Mouse (Mus musculus) midbrain, postnatal 0 days (tissue): ENCODE measurements at regions not wholly inside any gene's neighbourhood (a gene's known extent, or its start where the extent isn't known, plus 50 kb on each side); places are given as distances from the start of the nearest gene placed in this dataset.

Experiments used
- ATAC-seq: fragments of 200-750 bp; cut with Nextera tagmentation; 2 replicates; pipeline ENCODE4 v1.8.0; 2017; ENCODE audit warnings: moderate number of reproducible peaks, mild to moderate bottlenecking, moderate TSS enrichment, moderate library complexity; ENCODE audit not compliant: low FRiP score
- DNase-seq: peaks from one replicate; pipeline ENCODE4 v3.0.0-alpha.2; 2015; ENCODE audit warnings: low spot score
- H3K27ac ChIP-seq: fragments of 300-500 bp; sonication (generic); 2 replicates; pipeline ENCODE4 v1.5.1; 2014; ENCODE audit warnings: low read depth, mild to moderate bottlenecking, low read length, mixed read lengths
- H3K27me3 ChIP-seq: fragments of 300-500 bp; sonication (generic); 2 replicates; pipeline ENCODE4 v1.6.1; 2014; ENCODE audit warnings: low read length, control low read depth, mixed read lengths; ENCODE audit not compliant: insufficient read depth
- H3K36me3 ChIP-seq: fragments of 300-500 bp; sonication (generic); 2 replicates; pipeline ENCODE4 v1.6.1; 2014; ENCODE audit warnings: low read length, control low read depth, mixed read lengths; ENCODE audit not compliant: insufficient read depth
- H3K4me1 ChIP-seq: fragments of 300-500 bp; sonication (generic); 2 replicates; pipeline ENCODE4 v1.6.1; 2014; ENCODE audit warnings: mild to moderate bottlenecking, control low read depth, antibody characterized with exemption, low read length, mixed read lengths; ENCODE audit not compliant: insufficient read depth
- H3K4me2 ChIP-seq: fragments of 300-500 bp; sonication (generic); 2 replicates; pipeline ENCODE4 v1.6.1; 2014; ENCODE audit warnings: low read depth, mild to moderate bottlenecking, low read length, mixed read lengths; ENCODE audit not compliant: poor library complexity, severe bottlenecking
- H3K4me3 ChIP-seq: fragments of 300-500 bp; sonication (generic); 2 replicates; pipeline ENCODE4 v1.5.1; 2014; ENCODE audit warnings: low read depth, mild to moderate bottlenecking, low read length, moderate library complexity
- H3K9ac ChIP-seq: fragments of 300-500 bp; sonication (generic); replicated peaks from 2 replicates; pipeline ENCODE4 v1.6.1; 2014; ENCODE audit warnings: mild to moderate bottlenecking, low read length, moderate library complexity, mixed read lengths; ENCODE audit not compliant: poor library complexity, severe bottlenecking
- H3K9me3 ChIP-seq: fragments of 300-500 bp; sonication (generic); 2 replicates; pipeline ENCODE4 v1.6.1; 2016; ENCODE audit warnings: low read length, control low read depth
- CTCF ChIP-seq: IDR thresholded peaks from 2 replicates; pipeline ENCODE4 v1.5.1; 2016; ENCODE audit warnings: antibody characterized with exemption, mild to moderate bottlenecking
- WGBS: fragments of 180-500 bp; shearing (Covaris S2); extraction: QIAGEN DNeasy Blood & Tissue Kit; methylation state at CpG from one replicate; pipeline ENCODE4 v1.1.7; 2014; 5-methylcytosine and 5-hydroxymethylcytosine counted together

DNA sequence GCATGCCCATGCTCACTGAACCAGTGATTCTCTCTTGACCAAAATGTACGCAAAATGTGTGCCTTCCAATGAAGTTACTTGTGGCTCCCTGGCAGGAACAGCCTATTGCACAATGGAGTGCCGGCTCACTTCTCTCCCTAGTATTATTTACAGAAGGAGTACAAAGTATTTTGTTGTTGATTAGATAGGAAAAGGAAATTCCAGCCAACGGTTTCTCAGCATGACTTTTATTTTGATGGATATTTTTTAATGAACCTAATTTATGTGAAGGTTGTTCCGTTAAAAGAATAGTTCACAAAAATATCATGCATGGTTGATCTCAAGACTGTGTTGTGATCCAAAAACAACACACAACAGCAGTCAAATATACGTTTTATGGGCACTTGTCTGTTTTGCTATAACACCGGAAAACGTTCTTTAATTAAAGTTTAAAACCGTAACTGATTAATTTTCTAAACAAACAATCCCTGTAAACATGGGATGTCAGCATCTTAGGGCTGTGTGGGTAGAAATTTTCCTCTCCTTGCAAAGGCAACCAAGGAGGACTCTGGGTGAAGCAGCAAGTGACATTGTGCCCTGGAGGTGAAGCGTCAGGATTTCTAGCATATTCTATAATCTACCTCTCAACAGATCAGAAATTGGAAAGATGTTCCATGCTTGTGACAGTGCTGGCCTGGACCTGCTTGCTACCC lies 116.3 kb upstream of the Gm10295 start:
- DNase-seq: no peak
- WGBS: 80% methylated on average over 9 of the region's 9 CpGs
- ATAC-seq: no peak

DNA sequence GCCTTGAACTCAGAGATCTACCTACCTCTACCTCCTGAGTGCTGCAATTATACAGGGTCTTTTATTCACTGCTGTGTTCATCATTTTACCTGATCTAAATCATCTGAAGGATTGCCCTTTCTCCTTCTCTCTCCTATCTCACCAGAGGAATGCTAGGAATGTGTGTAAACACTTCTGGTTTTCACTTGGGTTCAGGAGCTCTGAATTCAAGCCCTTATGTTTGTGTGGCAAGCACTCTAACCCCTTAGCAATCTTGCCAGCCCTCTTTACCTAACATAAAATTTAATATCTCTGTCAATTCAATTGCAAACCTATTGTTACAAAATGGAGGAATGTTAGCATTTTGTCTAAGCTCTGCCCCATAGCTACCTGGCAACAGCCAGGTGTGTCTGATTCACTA lies 112.8 kb upstream of the Gm10295 start:
- no peak overlapping the region for H3K4me2 ChIP-seq

More for the DNA sequence above, 116.3 kb upstream of the Gm10295 start:
- Histone ChIP-seq H3K9ac (no peak overlapping the region), H3K9me3 (no peaks in the 10 kb centered on the region), H3K4me1 (no peaks in the 10 kb centered on the region), H3K27me3 (no peaks in the 10 kb centered on the region), H3K27ac (no peak overlapping the region), H3K4me2 (no peak overlapping the region), H3K36me3 (no peaks in the 10 kb centered on the region), H3K4me3 (no peak overlapping the region)
- no peak for TF ChIP-seq CTCF

DNA sequence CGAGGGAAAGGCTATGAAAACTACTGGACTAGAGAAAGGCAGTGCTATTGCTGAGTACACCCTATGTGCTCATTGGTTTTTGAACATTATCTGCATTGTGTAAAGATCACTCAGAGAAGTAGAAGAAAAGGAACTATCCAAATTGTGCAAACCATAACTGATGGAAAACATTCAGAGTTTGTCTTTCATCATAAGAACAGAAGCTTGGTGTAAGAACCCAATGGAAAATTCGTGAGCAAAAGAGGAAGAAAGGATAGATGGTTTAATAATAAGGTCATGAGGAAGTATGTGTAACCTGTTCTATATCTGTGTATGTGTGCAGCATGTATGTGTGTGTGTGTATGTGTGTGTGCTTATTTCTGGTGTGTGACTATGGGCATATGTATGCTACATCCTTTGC lies 112.3 kb upstream of the Gm10295 start:
- H3K27me3 ChIP-seq: no peaks in the 10 kb centered on the region
- H3K4me1 ChIP-seq: no peaks in the 10 kb centered on the region
- no peak overlapping the region for H3K4me3 ChIP-seq
- TF ChIP-seq CTCF: no peak
- H3K9me3 ChIP-seq: no peaks in the 10 kb centered on the region
- ATAC-seq: no peak
- H3K4me2 ChIP-seq: no peak overlapping the region
- H3K36me3 ChIP-seq: no peaks in the 10 kb centered on the region
- 78% methylated on average over 2 of the region's 2 CpGs for WGBS
- DNase-seq: no peak
- no peak overlapping the region for H3K27ac ChIP-seq
- no peak overlapping the region for H3K9ac ChIP-seq

More for the DNA sequence above, 112.8 kb upstream of the Gm10295 start:
- no peak for DNase-seq
- no peaks in the 10 kb centered on the region for H3K9me3 ChIP-seq
- H3K4me1 ChIP-seq: no peaks in the 10 kb centered on the region
- H3K36me3 ChIP-seq: no peaks in the 10 kb centered on the region
- ATAC-seq: no peak
- TF ChIP-seq CTCF: no peak
- H3K27ac ChIP-seq: no peak overlapping the region
- no peak overlapping the region for H3K4me3 ChIP-seq
- no peaks in the 10 kb centered on the region for H3K27me3 ChIP-seq
- H3K9ac ChIP-seq: no peak overlapping the region

DNA sequence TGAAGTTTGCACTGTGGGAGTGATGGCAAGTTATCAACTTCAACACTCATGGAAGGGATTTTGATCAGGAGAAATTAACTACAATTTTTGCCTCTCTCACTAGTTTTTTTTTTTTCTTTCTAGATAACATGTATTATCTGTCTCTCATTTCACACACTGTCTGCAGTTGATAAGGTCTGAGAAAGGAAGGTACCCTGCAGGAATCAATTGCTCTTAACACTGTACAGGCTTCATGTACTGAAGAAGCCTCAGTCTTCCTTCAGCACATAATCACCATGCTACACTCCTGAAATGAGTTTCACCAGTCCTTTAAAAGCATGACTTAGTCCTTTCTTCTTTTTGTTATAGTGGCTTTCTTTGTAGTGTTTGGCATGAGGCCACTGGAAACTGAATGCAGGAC lies 108.5 kb upstream of the Gm10295 start:
- no peak for TF ChIP-seq CTCF
- DNase-seq: no peak
- no peak overlapping the region for H3K4me3 ChIP-seq
- H3K27me3 ChIP-seq: no peaks in the 10 kb centered on the region
- ATAC-seq: no peak
- no peaks in the 10 kb centered on the region for H3K9me3 ChIP-seq
- no peaks in the 10 kb centered on the region for H3K36me3 ChIP-seq
- H3K4me2 ChIP-seq: no peak overlapping the region
- H3K27ac ChIP-seq: no peak overlapping the region
- no peak overlapping the region for H3K9ac ChIP-seq
- H3K4me1 ChIP-seq: no peaks in the 10 kb centered on the region

DNA sequence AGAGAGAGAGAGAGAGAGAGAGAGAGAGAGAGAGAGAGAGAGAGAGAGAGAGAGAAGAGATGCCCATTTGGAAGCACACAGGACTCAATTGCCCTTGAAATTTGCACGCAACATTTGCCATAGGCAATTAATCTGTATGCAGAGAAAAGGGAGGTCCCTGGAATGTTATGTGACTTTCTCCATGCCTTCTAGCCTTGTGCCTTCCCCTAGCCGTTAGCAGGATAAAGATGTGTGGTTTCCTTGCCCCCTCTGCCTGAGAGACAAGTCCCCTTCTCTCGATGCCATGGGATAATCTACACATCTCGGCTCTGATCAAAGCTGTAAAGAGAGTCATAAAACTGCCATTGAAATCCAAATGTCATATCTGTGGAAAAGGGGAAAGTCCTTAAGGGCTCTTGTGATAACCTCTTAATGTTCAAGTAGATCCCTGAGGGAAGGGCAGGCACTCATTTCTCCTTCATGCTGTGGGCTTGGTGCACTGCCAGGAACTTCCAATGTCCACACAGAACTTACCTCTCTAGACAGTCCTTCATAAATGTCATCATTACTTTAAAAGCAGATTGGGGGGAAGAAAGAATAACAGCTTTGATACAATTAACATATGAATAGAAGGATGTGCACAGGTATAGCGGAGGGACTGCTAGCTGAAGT lies 106.9 kb upstream of the Gm10295 start:
- no peak for ATAC-seq
- Histone ChIP-seq H3K36me3 (no peaks in the 10 kb centered on the region), H3K4me3 (no peak overlapping the region), H3K27ac (no peak overlapping the region), H3K9ac (no peak overlapping the region), H3K4me1 (no peaks in the 10 kb centered on the region), H3K4me2 (no peak overlapping the region), H3K27me3 (no peaks in the 10 kb centered on the region), H3K9me3 (no peaks in the 10 kb centered on the region)
- WGBS: 57% methylated on average over 5 of the region's 5 CpGs
- no peak for DNase-seq
- no peak for TF ChIP-seq CTCF

DNA sequence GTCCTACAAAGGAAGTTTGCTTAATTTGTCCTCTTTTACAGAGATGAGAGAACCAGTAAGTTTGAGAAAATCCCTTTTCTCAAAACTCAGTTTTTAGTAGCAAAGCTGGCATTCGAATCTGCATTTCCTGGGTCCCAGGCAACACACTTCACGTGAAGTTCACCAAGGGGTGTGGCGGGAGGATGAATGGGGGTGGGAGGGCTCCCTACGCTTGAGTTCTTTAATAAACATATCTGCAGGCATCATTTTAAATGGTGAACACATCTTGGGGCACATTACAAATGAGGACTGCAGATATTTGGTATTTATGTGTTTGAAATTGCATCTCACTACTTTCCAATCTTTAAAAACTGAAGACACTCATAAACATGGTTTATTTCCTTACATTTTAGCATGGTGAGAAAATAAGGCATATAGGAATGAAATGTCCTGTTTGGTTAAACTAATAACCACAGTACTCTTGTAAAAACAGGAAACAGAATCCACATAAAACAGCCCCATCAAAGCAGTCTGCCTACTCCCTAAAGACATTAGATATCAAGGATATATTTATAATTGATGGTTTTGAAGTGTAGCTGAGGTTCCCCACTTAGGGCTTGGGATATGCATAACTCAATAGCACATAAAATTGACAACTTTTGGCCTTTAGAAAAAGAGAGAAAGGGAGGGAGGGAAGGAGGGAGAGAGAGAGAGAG lies 106.3 kb upstream of the Gm10295 start:
- DNase-seq: no peak
- no peaks in the 10 kb centered on the region for H3K27me3 ChIP-seq
- no peak overlapping the region for H3K4me3 ChIP-seq
- no peak overlapping the region for H3K27ac ChIP-seq
- 79% methylated on average over 4 of the region's 4 CpGs for WGBS
- TF ChIP-seq CTCF: no peak
- no peaks in the 10 kb centered on the region for H3K4me1 ChIP-seq
- H3K9ac ChIP-seq: no peak overlapping the region
- ATAC-seq: no peak
- no peaks in the 10 kb centered on the region for H3K36me3 ChIP-seq
- no peaks in the 10 kb centered on the region for H3K9me3 ChIP-seq
- H3K4me2 ChIP-seq: no peak overlapping the region
